Mouse (Mus musculus): ENCODE results near the gene Gpr155. TPM values are rescaled to one million over a fixed set of nuclear protein-coding genes. Genes with fewer than 3 reads are reported as not detected.

The Gpr155 gene
- total RNA-seq, 2 experiments from 2014 or later = 10.9 to 12.0 TPM

Other genes with a start within 250 kb of the Gpr155 start
- 10 to 100 TPM; 97.2 to 98.5 TPM for gene Ola1, start 167.6 kb downstream of the Gpr155 start, total RNA-seq (2021)
- gene Sp9, start 114.6 kb downstream of the Gpr155 start, total RNA-seq (2021) = not detected
- 10 to 100 TPM; 26.8 to 28.6 TPM for gene Scrn3, start 74.0 kb downstream of the Gpr155 start, total RNA-seq (2021)
- 10 to 100 TPM; 12.4 to 13.8 TPM for gene Cir1, start 73.9 kb downstream of the Gpr155 start, total RNA-seq (2021)
- 10 to 100 TPM; 17.4 to 19.8 TPM for gene Wipf1, start 143.2 kb upstream of the Gpr155 start, total RNA-seq (2021)
- 10 to 100 TPM; 14.4 to 17.4 TPM for gene Chrna1, start 193.8 kb upstream of the Gpr155 start, total RNA-seq (2021)